Mouse (Mus musculus) WW6 (cell line): ENCODE measurements around the gene Nod1.

Source experiments
- DNase-seq: peaks from one replicate; pipeline ENCODE4 v3.0.0-alpha.2; 2013; ENCODE audit warnings: low read depth, low spot score

Gene Nod1

DNA sequence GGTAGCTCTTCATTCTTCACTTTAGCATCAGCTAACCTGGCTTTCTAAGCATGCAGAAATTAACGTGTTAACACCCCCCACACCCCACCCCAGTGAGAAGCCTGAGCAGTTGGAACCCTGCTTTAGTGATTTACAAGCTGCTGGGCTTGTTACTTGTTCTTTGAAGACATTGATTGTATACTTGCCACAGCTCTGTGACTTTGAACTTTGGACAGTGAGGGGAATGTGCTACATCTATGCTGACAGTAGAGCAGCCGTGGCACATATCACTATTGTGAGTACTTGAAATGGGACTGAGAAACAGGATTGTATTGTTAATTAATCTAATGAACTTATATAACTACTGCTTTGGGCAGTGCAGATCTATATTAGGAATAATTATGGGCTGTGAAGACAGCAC lies 89.0 kb downstream of the Nod1 start:
- DNase-seq, result no peak

- DNase-seq, result no peak
Measured at GRCm38 (mm10) chr6:54880086-54880485, 92.3 kb downstream of the Nod1 start.

GRCm38 (mm10) chr6:54878546-54878945 lies 93.9 kb downstream of the Nod1 start:
- DNase-seq, result no peak

DNA sequence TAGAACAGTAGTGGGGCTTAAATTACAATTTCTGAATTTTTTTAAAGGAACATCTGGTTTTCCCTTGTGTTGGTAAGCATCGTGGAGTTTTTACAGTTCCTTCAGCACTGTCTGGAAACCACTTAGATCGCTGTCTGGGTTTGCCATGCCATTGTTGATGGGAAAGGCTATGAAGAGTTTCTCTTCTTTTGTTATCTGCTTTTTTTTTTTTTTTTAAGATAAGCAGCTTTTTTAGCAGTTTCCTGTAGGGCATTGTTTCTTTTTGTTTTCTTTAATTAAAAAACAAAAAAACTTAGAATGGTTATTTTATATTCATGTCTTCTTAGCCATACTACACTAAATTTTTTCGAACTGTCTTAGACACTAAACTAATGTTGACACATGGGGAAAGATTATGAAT lies 94.8 kb downstream of the Nod1 start:
- no peak for DNase-seq

- DNase-seq, result no peak
Measured at GRCm38 (mm10) chr6:54876782-54877181, 95.6 kb downstream of the Nod1 start.
